Mouse (Mus musculus) common myeloid progenitor, adult 5-6 weeks (primary cell): ENCODE results near the gene Siglec1. TPM values are rescaled to one million over a fixed set of nuclear protein-coding genes. Genes with fewer than 3 reads are reported as not detected.

Experiments
- ATAC-seq: replicated peaks from 2 replicates; pipeline ENCODE4 v1.8.0; 2016; ENCODE audit warnings: low read depth, mild to moderate bottlenecking, moderate TSS enrichment, inconsistent platforms; ENCODE audit not compliant: poor library complexity, severe bottlenecking
- total RNA-seq: library from RNA; stranded (forward); fragments of 200-1000, 187-1606 nt; gene quantifications from 2 replicates; pipeline ENCODE4 v1.2.3, GENCODE M21; 2017

Gene Siglec1
- total RNA-seq, 1 experiment from 2014 or later: under 0.01 TPM

- no peak for ATAC-seq
These were observed 57.3 kb downstream of the Siglec1 start for GRCm38 (mm10) chr2:131029065-131029935.

DNA sequence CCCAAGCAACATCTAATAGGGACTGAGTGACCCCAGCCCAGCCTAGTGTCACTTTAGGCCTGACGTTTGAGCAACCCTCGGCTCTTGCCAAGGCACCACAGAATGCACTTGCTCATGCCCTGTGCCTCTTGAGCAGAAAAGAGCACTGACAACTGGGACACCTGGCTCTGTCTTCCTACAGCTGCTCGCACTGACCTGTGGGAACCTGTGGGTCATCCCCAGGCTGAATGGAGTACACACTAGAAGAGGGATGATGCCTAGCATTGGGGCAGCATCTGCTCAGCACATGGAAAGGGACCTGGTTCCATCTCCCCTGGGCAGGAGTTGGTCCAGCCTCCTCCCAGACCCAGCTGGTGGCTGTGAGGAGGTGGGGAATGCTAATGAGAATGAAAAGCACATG lies 59.6 kb downstream of the Siglec1 start:
- no peak for ATAC-seq

- ATAC-seq: no peak
These were observed 61.3 kb downstream of the Siglec1 start for GRCm38 (mm10) chr2:131025230-131025629.

Other genes with a start within 250 kb of the Siglec1 start
- 12.2 and 16.4 TPM in 2 replicates for gene 4930402H24Rik, start 180.4 kb downstream of the Siglec1 start, total RNA-seq
- 10.7 and 14.2 TPM in 2 replicates for gene Atrn, start 180.3 kb downstream of the Siglec1 start, total RNA-seq
- not detected in 2 replicates for gene Gfra4, start 43.7 kb downstream of the Siglec1 start, total RNA-seq
- not detected in 2 replicates for gene Adam33, start 23.0 kb downstream of the Siglec1 start, total RNA-seq
- 0.92 and 0.96 TPM in 2 replicates for gene Hspa12b, start 40.5 kb upstream of the Siglec1 start, total RNA-seq
- gene Gm11037, start 46.7 kb upstream of the Siglec1 start, total RNA-seq: not detected in 2 replicates
- 29.2 and 30.8 TPM in 2 replicates for gene 1700037H04Rik, start 73.3 kb upstream of the Siglec1 start, total RNA-seq
- gene Cenpb, start 93.3 kb upstream of the Siglec1 start, total RNA-seq: 17.6 and 18.7 TPM in 2 replicates
- gene Cdc25b, start 100.2 kb upstream of the Siglec1 start, total RNA-seq: 13.3 and 15.8 TPM in 2 replicates
- 2.7 and 4.7 TPM in 2 replicates for gene Spef1, start 100.5 kb upstream of the Siglec1 start, total RNA-seq
- gene Ap5s1, start 120.3 kb upstream of the Siglec1 start, total RNA-seq: 2.4 and 2.6 TPM in 2 replicates
- gene Mavs, start 147.3 kb upstream of the Siglec1 start, total RNA-seq: 15.8 and 16.5 TPM in 2 replicates
- 57.3 and 72.4 TPM in 2 replicates for gene Pank2, start 175.7 kb upstream of the Siglec1 start, total RNA-seq